Mouse (Mus musculus) erythroblast, embryonic 14.5 days (primary cell): Measurements from ENCODE around the gene Gm27021.

ENCODE experiments used
- GATA1 ChIP-seq: IDR thresholded peaks from 2 replicates; pipeline ENCODE4 v1.6.1; 2012; ENCODE audit warnings: low read length, inconsistent platforms, mixed read lengths
- TAL1 ChIP-seq: IDR thresholded peaks from 3 replicates; pipeline ENCODE4 v1.6.1; 2012; ENCODE audit warnings: low read length, inconsistent platforms, mixed read lengths

DNA sequence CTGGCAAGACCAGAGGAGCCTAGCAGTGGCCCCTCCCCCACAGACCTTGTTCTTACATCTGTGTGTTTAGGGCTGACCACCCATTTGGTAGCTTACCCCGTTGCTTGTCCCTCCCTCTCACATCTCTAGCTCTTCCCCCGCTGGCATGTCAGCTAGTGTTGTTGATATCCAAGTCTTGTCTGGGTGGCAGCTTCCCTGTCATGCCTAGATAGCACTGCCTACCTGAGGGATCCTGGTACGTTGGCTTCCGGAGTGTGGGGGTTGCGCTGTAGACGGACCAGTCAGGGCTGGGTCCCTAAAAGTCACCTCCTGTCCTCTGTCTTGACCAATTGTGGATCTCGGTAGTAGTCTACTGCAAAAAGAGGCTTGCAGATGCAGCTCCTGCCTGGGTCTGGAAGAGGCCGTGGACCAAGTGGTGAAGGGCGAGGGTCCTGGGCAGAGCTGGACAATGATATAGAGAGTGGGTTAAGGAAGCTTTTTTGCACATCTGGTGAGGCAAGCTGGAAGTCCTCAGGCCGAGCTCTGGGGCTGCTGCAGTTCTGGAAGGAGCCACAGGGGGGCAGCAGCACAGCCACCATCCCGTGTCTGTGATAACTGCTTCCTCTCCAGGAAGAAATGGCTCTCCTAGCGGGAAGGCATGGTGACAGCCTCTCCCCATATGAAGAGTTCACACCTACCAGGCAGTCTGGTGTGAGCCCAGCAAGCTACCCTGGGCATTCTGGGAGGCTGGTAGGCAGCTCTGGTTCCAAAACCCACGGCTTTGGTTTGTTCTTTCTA lies 97.8 kb downstream of the Gm27021 start:
- TF ChIP-seq GATA1 (no peak), TAL1 (no peak)
